Mouse (Mus musculus) left cerebral cortex, postnatal 25 days (tissue): Measurements from ENCODE around the gene Ascc3. TPM values are rescaled to one million over a fixed set of nuclear protein-coding genes. Genes with fewer than 3 reads are reported as not detected.
A peak's percentile ranks its signal among the peaks of the same experiment; 100 is the strongest.

Source experiments
- DNase-seq, 2 experiments: peaks; one replicate each; pipeline ENCODE4 v3.0.0; 2022; ENCODE audit warnings: low spot score in 2 of 2, mixed read lengths in 1 of 2
- intact Hi-C: fragments of 180-260 bp; cut with DNase I; formaldehyde crosslinking; loops from one replicate; pipeline ENCODE4 v1.15.1; 2025
- total RNA-seq, 2 experiments: library from RNA; stranded (reverse); gene quantifications; 2 replicates each; pipeline ENCODE4 v1.2.3; 2021

Ascc3 gene
- total RNA-seq, 2 experiments from 2014 or later: 28.5 to 29.1 TPM

DNA sequence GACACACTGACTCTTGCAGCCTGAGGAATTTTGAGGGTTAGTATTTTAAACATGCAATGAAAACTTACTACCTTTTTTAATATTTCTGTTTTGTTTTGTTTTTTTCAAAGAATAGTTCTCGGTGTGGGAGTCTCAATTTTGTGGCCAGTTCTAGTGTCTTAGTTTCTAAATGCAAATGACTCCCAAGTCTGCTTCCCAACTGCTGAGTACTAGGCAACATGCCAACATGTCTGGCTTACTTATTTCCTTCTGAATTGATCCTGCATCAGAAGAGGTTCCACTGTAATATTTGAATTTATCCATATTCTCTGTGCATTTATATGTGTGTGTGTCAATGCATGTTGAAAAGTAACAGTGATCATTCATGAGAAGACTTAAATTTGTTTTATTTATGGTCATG is 119.3 kb downstream of the Ascc3 start:
- peak in 1 of 2 experiments; percentile 24 for DNase-seq
- intact Hi-C loops: no loop called here

DNA sequence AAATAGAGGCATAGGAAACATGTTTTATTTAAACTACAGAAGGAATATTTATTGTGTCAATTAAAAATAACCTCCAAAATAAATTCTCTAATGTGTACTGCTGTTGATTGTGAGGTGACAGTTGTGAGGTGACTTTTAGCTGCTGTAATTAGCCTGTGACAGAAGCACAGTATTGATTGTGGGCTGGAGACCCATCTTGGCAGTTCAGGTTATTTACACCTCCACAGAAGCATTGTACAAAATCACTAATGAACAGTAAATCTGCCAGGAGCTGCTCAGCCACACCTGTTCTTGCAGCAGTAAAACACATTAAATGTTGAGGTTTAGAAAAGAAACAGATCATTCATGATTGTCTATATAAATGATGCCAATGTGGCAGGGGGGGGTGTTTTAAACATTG is 141.0 kb downstream of the Ascc3 start:
- intact Hi-C loops: no loop called here
- no peak for DNase-seq

DNA sequence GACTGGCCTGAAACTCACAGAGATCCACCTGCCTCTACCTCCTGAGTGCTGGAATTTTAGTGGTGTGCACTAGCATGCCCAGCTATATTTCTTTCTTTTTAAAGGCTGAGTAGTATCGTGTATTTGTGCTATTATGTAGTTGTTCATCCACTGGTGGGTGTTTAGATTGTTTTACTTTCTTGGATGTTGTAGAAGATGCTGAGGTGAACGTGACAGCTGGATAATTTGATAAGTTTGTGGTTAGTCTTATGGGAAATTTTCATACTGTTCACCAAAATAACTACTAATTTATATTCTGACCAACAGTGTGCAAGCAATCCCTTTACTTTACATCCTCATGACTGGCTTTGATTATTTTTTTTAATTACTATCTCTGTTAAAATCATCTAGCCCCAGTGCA is 169.6 kb downstream of the Ascc3 start:
- intact Hi-C loops: no loop called here

DNA sequence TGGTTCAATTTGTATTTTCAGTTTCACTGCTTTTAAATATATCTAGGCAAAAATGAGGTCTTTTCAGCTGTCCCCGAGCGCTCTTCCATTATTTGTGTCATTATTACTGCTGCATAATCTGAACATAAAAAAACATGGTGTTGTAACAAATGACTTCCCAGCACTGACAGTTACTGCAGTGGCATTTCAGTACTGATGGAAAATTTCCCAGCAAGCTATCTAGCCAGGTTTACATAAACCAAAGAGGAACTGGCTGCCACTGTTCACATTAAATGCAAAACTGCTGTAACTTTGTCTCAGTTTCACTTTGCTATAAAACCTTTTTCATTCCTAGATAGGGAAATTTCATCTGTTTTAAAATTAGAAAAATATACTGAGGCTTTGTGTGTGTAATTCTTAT is 170.5 kb downstream of the Ascc3 start:
- intact Hi-C loops: no loop called here
- DNase-seq: no peak

More for the DNA sequence above, 169.6 kb downstream of the Ascc3 start:
- DNase-seq: no peak

DNA sequence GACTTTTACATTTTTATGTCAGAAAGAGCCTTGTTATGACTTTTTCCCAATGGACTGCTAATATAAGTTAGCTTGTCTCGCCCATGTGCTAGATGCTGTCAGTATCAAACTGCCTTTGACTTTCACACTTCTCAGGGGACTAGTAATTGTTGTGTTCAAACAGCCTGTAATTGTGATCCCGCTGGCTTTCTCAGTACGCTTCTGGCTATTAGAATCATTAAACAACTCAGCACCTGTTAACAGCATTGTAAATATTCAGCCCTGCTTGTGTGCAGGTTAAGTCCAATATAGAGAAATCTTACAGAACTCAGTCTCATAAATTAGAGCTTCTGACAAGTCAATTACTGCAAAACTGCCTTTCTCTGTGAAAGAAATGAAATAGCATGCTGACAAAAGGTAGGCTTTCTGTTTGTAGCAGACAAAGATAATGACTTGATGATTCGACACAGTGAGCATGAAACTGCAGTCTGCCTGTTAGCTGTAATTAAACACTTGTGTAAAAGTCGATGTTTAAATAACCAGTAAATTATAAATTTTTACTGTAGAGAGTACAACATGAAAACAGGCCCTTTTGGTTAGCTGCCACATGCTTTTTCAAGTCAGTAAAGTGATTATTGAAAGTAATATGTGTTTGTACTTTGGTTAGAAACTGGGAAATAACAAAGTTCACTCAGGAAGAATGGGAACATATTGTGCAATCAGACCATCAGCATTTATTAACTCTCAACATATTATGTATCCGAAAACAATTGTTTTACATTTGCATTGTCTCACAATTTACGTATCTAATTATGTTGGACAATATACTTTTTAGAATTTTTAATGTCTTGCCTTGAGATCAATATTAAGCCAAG is 171.2 kb downstream of the Ascc3 start:
- intact Hi-C loops: no loop called here
- no peak for DNase-seq

DNA sequence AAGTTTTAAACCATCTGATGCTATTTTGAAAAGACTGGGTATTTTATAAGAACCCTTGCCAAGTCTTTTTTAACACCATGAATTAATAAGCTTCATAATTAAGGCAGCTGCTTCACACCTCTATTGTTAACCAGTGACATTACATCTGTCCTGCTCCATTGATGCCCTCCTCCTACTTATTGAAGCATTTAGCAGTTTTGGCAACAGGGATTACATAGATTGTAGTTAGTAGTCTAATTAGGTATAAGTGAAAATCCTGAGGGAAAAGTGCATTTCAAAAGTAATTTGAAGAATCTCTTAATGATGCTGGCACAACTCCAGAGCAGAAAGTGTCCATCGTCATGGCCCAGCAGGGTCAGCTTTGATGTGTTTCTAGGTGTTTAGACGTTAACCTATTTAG is 180.3 kb downstream of the Ascc3 start:
- DNase-seq: no peak
- intact Hi-C loops: no loop called here

DNA sequence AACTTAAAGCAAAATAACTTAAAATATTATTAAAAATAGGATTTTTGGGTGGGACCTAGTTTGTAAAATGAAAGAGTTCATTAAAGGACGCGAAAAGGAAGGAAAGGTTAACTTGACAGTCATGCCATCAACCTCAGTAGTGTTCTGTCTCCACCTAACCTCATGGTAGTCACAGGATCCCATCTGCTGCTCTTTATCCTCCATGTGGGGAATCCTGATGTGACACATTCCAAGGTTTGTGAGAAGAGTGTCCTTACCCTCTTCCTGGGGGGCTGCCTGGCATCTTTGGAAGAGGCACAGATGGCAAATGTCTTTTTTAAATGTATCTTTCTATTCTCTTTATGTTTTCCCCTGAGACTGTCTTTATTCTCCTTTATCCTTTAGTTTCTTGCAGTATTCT is 181.4 kb downstream of the Ascc3 start:
- intact Hi-C loops: no loop called here
- DNase-seq: no peak

DNA sequence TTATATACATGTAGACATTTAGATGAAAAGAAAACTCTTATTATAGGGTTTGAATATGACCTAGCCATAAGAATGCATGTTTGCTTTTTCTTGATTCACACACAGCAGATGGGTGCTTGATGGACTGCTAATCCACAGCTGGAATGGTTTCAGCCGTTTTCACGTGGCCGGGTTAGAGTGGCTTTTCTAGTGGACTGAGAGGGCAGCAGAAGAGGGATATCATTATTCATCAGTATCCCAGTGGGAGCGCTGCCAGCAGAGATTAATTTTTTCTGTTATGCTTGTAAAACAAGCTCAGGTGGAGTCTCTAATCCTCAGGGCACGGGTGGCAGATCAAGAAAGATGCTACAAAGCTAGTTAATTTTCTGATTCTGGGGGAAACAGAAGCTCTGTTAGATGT is 200.4 kb downstream of the Ascc3 start:
- intact Hi-C loops: no loop called here
- DNase-seq: no peak

DNA sequence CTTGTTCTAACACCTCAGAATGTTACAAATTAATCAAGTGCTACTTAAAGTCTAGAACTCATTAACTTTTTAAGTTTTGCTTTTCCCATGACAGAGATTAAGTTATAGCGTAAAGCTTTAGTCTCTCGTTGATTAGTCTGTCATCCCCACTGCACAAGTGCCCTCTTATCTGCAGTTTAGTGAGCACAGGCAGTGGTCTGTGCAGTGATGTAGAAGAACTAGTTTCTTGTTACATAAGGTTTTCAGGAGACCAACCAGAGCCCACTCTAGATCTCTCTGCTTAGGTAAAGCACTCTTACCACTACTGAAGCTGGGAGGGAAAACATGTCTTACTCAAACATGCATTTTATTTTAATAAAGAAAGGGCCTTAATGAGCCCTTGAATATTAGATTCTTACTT is 209.1 kb downstream of the Ascc3 start:
- intact Hi-C loops: no loop called here

DNA sequence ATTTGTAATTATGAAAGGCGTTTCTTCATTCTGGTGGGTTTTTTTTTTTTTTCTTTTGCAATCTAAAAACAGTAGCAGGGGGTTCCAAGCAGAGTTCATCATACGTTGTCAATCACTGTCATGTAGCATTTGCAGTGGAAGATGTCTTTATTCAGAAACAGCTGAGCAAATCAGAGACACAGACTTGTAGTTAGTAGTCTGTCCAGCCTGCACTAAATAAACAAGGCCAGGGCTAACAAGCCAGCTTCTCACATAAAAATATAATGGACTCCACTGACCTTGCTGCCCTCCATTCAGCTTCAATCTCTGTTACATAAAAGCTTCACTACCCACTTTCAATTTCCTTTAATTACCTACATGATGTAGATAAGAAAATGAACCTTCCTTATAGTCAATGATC is 209.9 kb downstream of the Ascc3 start:
- intact Hi-C loops: no loop called here
- DNase-seq: no peak

More for the DNA sequence above, 209.1 kb downstream of the Ascc3 start:
- no peak for DNase-seq

DNA sequence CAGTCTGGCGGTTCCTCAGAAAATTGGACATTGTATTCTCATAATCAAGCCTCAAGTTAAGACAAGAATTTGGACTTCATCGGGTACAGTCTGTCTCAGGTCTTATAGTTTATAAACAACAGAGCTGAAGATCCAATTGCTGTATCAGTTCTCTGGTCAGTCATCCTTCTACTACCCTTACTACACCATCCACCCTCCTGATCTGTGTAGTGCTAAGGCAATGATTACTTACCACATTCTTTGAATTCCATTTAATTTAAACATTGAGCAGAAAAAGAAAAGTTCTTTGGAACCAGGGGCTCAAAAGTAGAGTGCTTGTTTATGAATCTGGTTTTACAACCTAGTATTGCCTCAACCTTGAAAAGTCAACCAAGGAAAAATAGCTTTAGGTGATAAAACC is 213.7 kb downstream of the Ascc3 start:
- no peak for DNase-seq
- intact Hi-C loops: no loop called here

DNA sequence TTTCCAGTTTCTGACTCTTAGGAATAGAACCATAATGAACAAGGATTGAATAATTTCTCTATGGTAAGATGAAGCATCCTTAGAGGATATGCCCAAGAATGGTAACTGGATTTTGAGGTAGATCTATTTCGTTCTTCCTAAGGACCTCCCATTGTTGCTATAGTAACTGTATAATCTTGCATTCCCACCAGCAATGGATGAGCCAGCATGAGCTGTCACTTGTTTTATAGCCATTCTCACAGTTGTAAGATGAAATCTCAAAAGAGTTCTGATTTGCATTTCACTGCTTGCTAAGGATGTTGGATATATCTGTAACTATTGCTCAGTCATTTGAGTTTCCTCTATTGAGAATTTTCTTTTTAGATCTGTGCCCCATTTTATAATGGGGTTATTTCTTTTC is 229.9 kb downstream of the Ascc3 start:
- peak in 1 of 2 experiments; percentile 45 for DNase-seq

DNA sequence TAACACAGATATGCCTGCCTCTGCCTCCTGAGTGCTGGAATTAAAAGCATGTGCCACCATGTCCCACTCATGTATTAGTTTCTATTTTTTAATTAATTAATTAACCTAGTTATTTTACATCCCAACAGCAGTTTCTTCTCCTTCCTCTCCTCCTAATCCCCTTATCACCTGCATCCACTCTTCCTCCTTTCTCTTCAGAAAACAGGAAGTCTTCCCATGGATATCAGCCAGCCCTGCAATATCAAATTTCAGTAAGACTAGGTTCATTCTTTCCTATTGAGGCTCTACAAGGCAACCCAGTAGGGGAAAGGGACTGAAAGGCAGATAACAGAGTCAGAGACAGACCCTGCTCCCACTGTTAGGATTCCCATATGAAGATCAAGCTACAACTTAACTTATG is 234.4 kb downstream of the Ascc3 start:
- DNase-seq: no peak
- intact Hi-C loops: no loop called here

More for the DNA sequence above, 229.9 kb downstream of the Ascc3 start:
- intact Hi-C loops: no loop called here

DNA sequence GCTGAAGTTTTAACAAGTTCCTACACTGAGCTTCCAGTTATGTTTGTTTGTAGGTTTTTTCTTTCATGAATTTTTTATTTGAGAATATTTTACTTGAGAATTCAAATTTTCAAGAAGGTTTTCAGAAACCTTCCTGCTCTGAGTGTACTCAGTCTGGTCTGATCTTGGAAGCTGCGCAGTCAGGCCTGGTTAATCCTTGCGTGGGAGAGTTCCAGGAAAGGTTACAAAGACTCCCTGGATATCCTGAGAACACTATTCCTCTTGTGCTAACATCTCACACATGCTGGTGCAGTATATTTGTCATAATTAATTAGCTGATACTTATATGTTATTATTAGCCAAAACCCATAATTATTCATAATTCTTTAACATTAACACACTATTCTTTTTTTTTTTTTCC is 242.1 kb downstream of the Ascc3 start:
- intact Hi-C loops: no loop called here
- no peak for DNase-seq

DNA sequence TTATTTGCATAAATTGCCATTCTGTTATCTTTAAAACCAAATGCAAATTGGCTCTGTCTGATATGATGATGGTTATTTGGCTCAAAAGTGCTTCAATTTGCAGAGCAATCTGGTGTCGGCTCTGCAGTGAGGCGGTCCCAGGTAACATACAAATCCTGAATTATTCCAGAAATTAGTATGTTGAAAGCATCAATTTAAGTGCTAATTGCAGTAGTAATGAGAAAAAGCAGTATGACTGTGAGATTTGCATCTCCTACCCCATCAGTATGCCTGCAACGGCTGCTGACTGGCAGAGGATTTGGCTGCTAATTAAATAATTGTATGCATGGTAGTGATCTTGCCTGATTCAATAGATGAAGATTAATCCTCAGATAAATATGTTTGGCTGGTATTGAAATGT is 250.9 kb downstream of the Ascc3 start:
- intact Hi-C loops: no loop called here
- no peak for DNase-seq

DNA sequence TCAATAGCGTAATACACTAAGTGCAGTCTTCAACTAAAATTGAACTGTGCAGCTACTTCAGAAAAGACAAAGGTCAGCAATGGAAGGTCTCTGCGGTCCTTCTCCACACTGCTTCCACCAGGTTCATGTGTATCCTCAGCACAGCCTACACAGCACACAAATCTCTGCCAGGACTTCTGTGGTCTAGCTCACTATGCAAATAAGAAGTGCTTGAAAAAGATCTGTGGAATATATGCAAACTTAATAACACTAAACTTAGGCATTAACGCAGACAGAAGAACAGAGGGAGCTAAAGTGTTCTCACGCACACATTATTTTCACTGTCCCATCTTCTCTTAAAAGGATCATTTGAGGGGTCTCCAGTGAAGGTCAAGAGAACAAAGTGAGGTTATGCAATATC is 275.7 kb downstream of the Ascc3 start:
- intact Hi-C loops: no loop called here
- DNase-seq: peak in 1 of 2 experiments; percentile 45

DNA sequence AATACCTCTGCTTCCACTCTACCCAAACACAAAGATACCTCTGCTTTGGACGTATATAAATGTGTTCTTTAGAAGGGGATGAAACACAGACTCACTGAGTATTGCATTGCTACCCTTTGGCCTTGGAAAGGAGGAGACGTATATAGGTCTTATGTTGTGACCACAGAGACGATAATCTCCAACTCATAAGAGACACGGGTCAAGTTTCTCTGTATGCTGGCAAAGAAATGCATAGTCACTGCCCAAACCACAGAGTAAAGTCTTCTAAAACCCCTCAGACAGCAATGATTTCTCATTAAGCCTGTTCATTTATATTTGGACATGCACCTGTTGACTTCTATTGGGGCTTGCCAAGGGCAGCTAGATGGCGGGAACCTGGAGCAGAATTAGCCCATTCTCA is 284.5 kb downstream of the Ascc3 start:
- DNase-seq: no peak
- intact Hi-C loops: no loop called here

DNA sequence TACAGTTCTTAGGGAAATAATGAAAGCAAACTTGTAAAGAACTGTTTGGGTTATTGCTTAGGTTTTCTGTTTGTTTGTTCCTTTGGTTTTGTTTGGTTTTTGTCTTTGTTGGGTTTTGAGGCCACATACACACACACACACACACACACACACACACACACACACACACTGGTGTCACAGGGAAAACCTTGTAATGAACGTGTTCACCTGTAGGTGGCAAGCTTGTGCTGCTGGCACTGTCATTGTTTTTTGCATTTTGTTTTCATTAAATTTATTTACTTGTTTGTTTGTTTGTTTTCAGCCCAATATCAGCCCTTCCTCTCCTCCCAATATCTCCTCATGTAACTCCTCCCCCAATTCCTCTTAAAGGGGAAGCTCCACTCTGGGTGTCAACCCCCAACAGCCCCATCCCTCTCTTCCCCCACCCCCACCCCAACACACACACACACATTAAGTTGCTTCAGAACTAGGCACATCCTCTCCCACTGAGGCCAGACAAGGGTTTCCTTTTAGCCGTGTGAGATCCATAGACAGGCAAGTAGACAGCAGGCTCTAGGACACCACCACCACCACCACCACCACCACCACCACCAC is 289.1 kb downstream of the Ascc3 start:
- intact Hi-C loops: loop anchor here (10.0 kb wide), 1 partner anchor 513 kb away; no protein-coding TSS in a partner anchor
- no peak for DNase-seq

DNA sequence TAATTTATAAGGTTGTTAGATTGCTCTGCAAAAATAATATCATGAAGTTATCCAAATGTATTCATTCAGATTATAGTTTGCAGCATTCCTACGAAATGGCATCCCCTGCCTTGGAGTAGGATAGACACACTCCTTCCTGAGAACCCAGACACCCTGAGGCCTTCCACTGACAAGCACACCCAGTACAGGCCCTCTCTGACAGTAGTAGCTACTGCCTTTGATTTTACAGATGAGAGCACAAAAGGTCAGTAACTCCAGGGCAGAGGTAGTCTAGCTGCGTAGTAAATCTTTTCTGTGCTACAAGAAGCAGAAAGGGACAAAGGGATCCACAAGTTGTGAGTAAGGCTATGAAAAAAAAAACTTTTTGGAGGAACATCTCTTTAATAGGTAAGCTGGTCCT is 289.9 kb downstream of the Ascc3 start:
- intact Hi-C loops: loop anchor here (10.0 kb wide), 1 partner anchor 512 kb away; no protein-coding TSS in a partner anchor
- no peak for DNase-seq

DNA sequence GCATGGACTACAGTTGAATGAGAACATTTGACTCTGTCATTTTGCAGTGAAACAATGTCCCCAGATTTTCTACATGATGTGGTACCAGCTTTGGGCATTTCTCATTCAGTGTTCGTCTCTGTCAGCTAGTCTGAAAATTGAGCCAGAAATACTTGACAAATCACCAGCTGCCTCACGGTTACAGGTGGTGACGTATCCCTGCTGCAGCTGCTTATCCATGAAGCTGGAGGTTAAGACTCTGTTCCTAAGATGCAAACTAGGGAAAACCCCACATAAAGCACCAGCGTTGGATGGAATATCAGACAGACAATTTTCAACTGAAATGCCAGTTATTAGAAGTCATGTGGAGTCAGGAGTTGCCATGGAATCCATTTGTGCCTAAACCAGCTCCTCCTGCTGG is 293.8 kb downstream of the Ascc3 start:
- intact Hi-C loops: loop anchor here (10.0 kb wide), 1 partner anchor 508 kb away; no protein-coding TSS in a partner anchor
- no peak for DNase-seq

DNA sequence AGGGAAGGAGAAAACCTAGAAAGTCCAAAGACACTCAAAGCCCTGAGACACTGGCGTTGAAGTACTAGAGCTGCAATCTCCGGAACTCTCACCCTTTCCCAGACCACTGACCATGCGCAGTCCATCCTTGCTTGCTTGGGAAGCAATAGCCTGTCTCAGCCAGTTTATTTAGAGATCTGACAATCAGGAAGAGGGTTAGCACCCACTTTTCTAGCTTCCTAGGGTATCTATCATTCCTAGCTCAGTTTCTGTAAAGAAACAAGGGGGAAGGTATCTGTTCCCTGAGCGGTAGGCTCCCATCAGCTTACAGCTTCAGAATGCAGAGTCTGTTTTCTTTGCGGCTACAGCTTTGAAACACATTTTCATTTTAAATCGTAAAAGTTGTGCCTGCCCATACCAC is 298.2 kb downstream of the Ascc3 start:
- intact Hi-C loops: loop anchor here (5.0 kb wide), 2 partner anchors 298 to 787 kb away; partner anchors contain the start of genes Ascc3 and Rfx6
- DNase-seq: no peak
